Mouse (Mus musculus) right cerebral cortex, postnatal 14 days (tissue): ENCODE measurements around the gene Gm10491.
"Not testable (repeated sequence)": the region's sequence is repeated elsewhere in the genome, so short reads cannot be mapped to it uniquely, and the experiment has no call there.

Experiments
- DNase-seq: peaks from one replicate; pipeline ENCODE4 v3.0.0; 2022

Gm10491 gene

GRCm38 (mm10) chrX:7907735-7908134, at the start of gene Gm10491:
Gene Gm10491, minus strand, starts transcription at chrX:7907835.
- DNase-seq = no peak

- DNase-seq = no peak
These were observed 42.5 kb upstream of the Gm10491 start for GRCm38 (mm10) chrX:7950091-7950490.

GRCm38 (mm10) chrX:7947900-7948492, 40.4 kb upstream of the Gm10491 start:
- peak; percentile 90 for DNase-seq

GRCm38 (mm10) chrX:7947108-7947899, 39.7 kb upstream of the Gm10491 start, which contains the start of gene Hdac6:
Gene Hdac6, minus strand, starts transcription at chrX:7947889.
- DNase-seq = no peak

- no peak for DNase-seq
These were observed 38.0 kb upstream of the Gm10491 start for GRCm38 (mm10) chrX:7945618-7946017.

- no peak for DNase-seq
These were observed 30.0 kb upstream of the Gm10491 start for GRCm38 (mm10) chrX:7937667-7938066.

GRCm38 (mm10) chrX:7936874-7937273, 29.2 kb upstream of the Gm10491 start:
- DNase-seq = no peak

GRCm38 (mm10) chrX:7928270-7928790, 20.7 kb upstream of the Gm10491 start, which contains the start of gene Eras:
Gene Eras, minus strand, starts transcription at chrX:7928607.
- DNase-seq = no peak

- no peak for DNase-seq
These were observed 19.5 kb upstream of the Gm10491 start for GRCm38 (mm10) chrX:7927116-7927515.

- DNase-seq = no peak
These were observed 18.6 kb upstream of the Gm10491 start for GRCm38 (mm10) chrX:7926266-7926665.

GRCm38 (mm10) chrX:7922032-7922431, 14.4 kb upstream of the Gm10491 start:
- peak; percentile 33 for DNase-seq

- peak; percentile 58 for DNase-seq
These were observed 12.2 kb upstream of the Gm10491 start, which contains the start of gene Pcsk1n for GRCm38 (mm10) chrX:7919601-7920383. Gene Pcsk1n, plus strand, starts transcription at chrX:7919822.

- DNase-seq = not testable (repeated sequence)
These were observed 10.3 kb upstream of the Gm10491 start for GRCm38 (mm10) chrX:7917960-7918359.

- not testable (repeated sequence) for DNase-seq
These were observed 8.0 kb upstream of the Gm10491 start for GRCm38 (mm10) chrX:7915669-7916068.

- no peak for DNase-seq
These were observed 2.8 kb upstream of the Gm10491 start for GRCm38 (mm10) chrX:7910473-7910872.

GRCm38 (mm10) chrX:7909242-7909641, 1.6 kb upstream of the Gm10491 start, which contains the start of gene Gm10490:
Gene Gm10490, plus strand, starts transcription at chrX:7909542.
- not testable (repeated sequence) for DNase-seq

GRCm38 (mm10) chrX:7904441-7904840, 3.2 kb downstream of the Gm10491 start:
- DNase-seq = no peak

GRCm38 (mm10) chrX:7898880-7899874, 8.5 kb downstream of the Gm10491 start, which contains the start of the genes Pqbp1 and Timm17b:
Gene Pqbp1, minus strand, starts transcription at chrX:7899269.
Gene Timm17b, plus strand, starts transcription at chrX:7899357.
- DNase-seq = peak; percentile 86

GRCm38 (mm10) chrX:7898211-7898610, 9.4 kb downstream of the Gm10491 start:
- no peak for DNase-seq

- peak; percentile 66 for DNase-seq
These were observed 23.6 kb downstream of the Gm10491 start, which contains the start of gene Slc35a2 for GRCm38 (mm10) chrX:7883841-7884567. Gene Slc35a2, plus strand, starts transcription at chrX:7884028.

- DNase-seq = peak; percentile 49
These were observed 27.8 kb downstream of the Gm10491 start for GRCm38 (mm10) chrX:7879819-7880218.
